Mouse (Mus musculus): ENCODE data around the gene BC004004. TPM values are rescaled to one million over a fixed set of nuclear protein-coding genes. Genes with fewer than 3 reads are reported as not detected.

BC004004 gene
- total RNA-seq, 2 experiments from 2014 or later: 99.5 to 108 TPM

- intact Hi-C loops (cut with DNase I): no loop called here
- DNase-seq (ENCODE audit: extremely low spot score in 1 of 2, low spot score in 2 of 2): peak; percentile 68 to 90
Observed at GRCm38 (mm10) chr17:29356479-29356856, 87.9 kb downstream of the BC004004 start.

- no peak for DNase-seq (ENCODE audit: extremely low spot score in 1 of 2, low spot score in 2 of 2)
- intact Hi-C loops (cut with DNase I): no loop called here
Observed at GRCm38 (mm10) chr17:29356882-29357281, 88.3 kb downstream of the BC004004 start.

- intact Hi-C loops (cut with DNase I): no loop called here
- no peak for DNase-seq (ENCODE audit: extremely low spot score in 1 of 2, low spot score in 2 of 2)
Observed at GRCm38 (mm10) chr17:29358928-29359327, 90.3 kb downstream of the BC004004 start.

- no peak for DNase-seq (ENCODE audit: extremely low spot score in 1 of 2, low spot score in 2 of 2)
- intact Hi-C loops (cut with DNase I): no loop called here
Observed at GRCm38 (mm10) chr17:29360761-29361221, 92.2 kb downstream of the BC004004 start, which contains the start of gene Fgd2. Gene Fgd2, plus strand, starts transcription at chr17:29360914.

DNA sequence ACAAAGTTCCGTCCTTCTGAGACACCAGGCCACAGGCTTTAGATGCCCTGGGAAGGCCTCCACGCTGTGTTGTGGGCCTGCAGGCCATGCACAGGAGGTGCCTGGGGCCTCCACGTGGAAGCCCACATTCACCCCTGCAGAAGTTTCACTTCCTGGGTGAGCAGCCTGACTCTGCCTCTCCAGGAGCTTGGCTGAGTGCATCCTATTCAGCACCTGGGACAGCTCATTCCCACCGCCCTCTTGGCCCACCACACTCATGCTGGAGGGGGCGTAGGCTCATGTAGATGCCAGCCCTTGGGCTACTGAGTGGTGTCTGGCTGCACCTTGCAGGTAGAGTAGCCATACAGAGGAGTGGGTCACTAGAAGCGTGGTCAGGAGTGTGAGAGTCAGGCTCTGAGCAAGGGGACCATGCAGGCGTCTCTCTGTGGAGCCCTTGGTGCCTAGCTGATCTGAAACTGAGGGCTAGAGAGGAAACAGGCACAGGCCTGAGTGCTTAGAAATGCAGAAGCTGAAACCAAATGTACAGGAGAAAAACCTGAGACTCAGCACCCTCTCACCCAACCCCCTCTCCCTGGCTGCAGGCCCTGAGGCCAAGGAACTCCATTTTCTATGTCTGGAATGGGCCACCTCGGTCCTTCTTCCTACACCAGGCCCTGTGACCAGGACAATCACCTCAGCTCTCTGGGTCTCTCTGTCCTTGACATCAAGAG, 93.5 kb downstream of the BC004004 start:
- intact Hi-C loops (cut with DNase I): no loop called here
- DNase-seq (ENCODE audit: extremely low spot score in 1 of 2, low spot score in 2 of 2): no peak

DNA sequence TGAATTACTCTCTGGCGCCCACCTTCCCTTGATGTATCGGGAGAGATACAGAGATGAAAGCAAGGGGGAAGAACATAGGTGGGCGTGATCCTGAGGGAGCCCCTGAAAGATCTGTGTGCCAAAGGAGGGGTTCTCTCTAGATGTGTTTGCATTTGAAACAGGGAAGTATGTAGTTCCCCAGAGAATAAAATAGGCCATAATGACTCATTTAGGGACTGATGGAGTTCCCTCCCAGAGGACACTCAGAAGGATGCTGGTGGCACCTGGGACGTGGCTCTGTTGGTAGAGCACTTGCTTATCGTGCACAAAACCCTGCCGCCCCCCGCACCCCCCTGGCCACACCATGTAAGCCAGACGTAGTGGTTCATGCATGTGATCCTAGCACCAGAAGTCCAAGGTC, 94.5 kb downstream of the BC004004 start:
- intact Hi-C loops (cut with DNase I): no loop called here
- no peak for DNase-seq (ENCODE audit: extremely low spot score in 1 of 2, low spot score in 2 of 2)

Other genes with a start within 250 kb of the BC004004 start
- gene Srsf3, start 236.2 kb upstream of the BC004004 start, total RNA-seq (2021): 100 to 1,000 TPM; 148 to 157 TPM
- 10 to 100 TPM; 34.2 to 40.4 TPM for gene Cdkn1a, start 177.8 kb upstream of the BC004004 start, total RNA-seq (2021)
- gene Rab44, start 154.6 kb upstream of the BC004004 start, total RNA-seq (2021): under 1 TPM in 1 of 2 experiments, not detected in 1; 0.15 TPM
- gene Cpne5, start 30.6 kb upstream of the BC004004 start, total RNA-seq (2021): 10 to 100 TPM; 88.1 to 89.7 TPM
- 10 to 100 TPM; 20.7 to 24.3 TPM for gene Ppil1, start 4.6 kb upstream of the BC004004 start, total RNA-seq (2021)
- gene Pi16, start 48.9 kb downstream of the BC004004 start, total RNA-seq (2021): 1 to 10 TPM; 1.6 to 1.8 TPM
- 100 to 1,000 TPM; 493 to 499 TPM for gene Mtch1, start 79.1 kb downstream of the BC004004 start, total RNA-seq (2021)
- gene Fgd2, start 92.1 kb downstream of the BC004004 start, total RNA-seq (2021): 10 to 100 TPM in 1 of 2 experiments, 1 to 10 TPM in 1; 8.7 to 10.4 TPM
- 1 to 10 TPM; 3.7 to 5.2 TPM for gene Pim1, start 222.0 kb downstream of the BC004004 start, total RNA-seq (2021)